Mouse (Mus musculus) hindbrain, postnatal 0 days (tissue): ENCODE measurements at regions not wholly inside any gene's neighbourhood (a gene's known extent, or its start where the extent isn't known, plus 50 kb on each side); places are given as distances from the start of the nearest gene placed in this dataset.
A peak's percentile ranks its signal among the peaks of the same experiment; 100 is the strongest.

Experiments used
- ATAC-seq: fragments of 200-750 bp; cut with Nextera tagmentation; 2 replicates; pipeline ENCODE4 v1.8.0; 2017; ENCODE audit warnings: mild to moderate bottlenecking, moderate TSS enrichment, moderate library complexity
- DNase-seq: peaks from one replicate; pipeline ENCODE4 v3.0.0-alpha.2; 2015; ENCODE audit warnings: low spot score
- H3K27ac ChIP-seq: fragments of 300-500 bp; sonication (generic); 2 replicates; pipeline ENCODE4 v1.5.1; 2014; ENCODE audit warnings: mild to moderate bottlenecking
- H3K27me3 ChIP-seq: fragments of 300-500 bp; sonication (generic); 2 replicates; pipeline ENCODE4 v1.6.1; 2014; ENCODE audit warnings: low read length, mixed read lengths; ENCODE audit not compliant: insufficient read depth
- H3K36me3 ChIP-seq: fragments of 300-500 bp; sonication (generic); 2 replicates; pipeline ENCODE4 v1.6.1; 2014; ENCODE audit warnings: low read length, mixed read lengths; ENCODE audit not compliant: insufficient read depth
- H3K4me1 ChIP-seq: fragments of 300-500 bp; sonication (generic); 2 replicates; pipeline ENCODE4 v1.6.1; 2014; ENCODE audit warnings: antibody characterized with exemption, low read length, mixed read lengths; ENCODE audit not compliant: insufficient read depth
- H3K4me2 ChIP-seq: fragments of 300-500 bp; sonication (generic); 2 replicates; pipeline ENCODE4 v1.6.1; 2014; ENCODE audit warnings: low read depth, mild to moderate bottlenecking, low read length, moderate library complexity, mixed read lengths
- H3K4me3 ChIP-seq: fragments of 300-500 bp; sonication (generic); 2 replicates; pipeline ENCODE4 v1.5.1; 2014; ENCODE audit warnings: low read length
- H3K9ac ChIP-seq: fragments of 300-500 bp; sonication (generic); replicated peaks from 2 replicates; pipeline ENCODE4 v1.6.1; 2014; ENCODE audit warnings: mild to moderate bottlenecking, low read length, moderate library complexity, mixed read lengths
- H3K9me3 ChIP-seq: fragments of 300-500 bp; sonication (generic); 2 replicates; pipeline ENCODE4 v1.6.1; 2016; ENCODE audit warnings: low read length, mixed read lengths
- CTCF ChIP-seq: IDR thresholded peaks from 2 replicates; pipeline ENCODE4 v1.5.1; 2016; ENCODE audit warnings: antibody characterized with exemption, control low read depth, low read depth
- WGBS: fragments of 180-500 bp; shearing (Covaris S2); extraction: QIAGEN DNeasy Blood & Tissue Kit; methylation state at CpG from one replicate; pipeline ENCODE4 v1.1.7; 2014; 5-methylcytosine and 5-hydroxymethylcytosine counted together

DNA sequence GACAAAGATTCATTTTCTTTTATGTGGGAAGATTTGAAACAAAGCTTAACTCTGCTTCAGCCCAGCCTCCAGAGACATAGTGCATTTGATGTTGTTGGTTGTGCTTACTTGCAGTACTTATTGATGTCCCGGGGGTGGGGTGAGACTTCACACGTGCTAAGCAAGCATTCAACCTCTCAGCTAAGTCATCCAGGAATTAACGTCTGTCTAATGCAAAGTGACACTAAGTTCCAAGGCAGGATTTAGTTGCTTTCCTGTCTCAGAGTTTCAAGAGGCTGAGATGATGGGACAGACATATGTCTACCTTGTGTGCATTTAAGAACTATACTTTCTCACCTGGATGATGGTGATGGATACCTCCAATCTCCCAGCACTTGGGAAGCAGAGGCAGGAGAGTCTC lies 189.0 kb upstream of the Erbb4 start:
- Histone ChIP-seq H3K4me1 (no peaks in the 10 kb centered on the region), H3K27me3 (no peaks in the 10 kb centered on the region), H3K9ac (no peak overlapping the region), H3K4me3 (no peak overlapping the region), H3K27ac (no peak overlapping the region), H3K36me3 (no peaks in the 10 kb centered on the region), H3K4me2 (no peak overlapping the region), H3K9me3 (no peaks in the 10 kb centered on the region)
- DNase-seq (no peak), ATAC-seq (no peak)
- TF ChIP-seq CTCF: no peak
- WGBS: 81% methylated on average over 3 of the region's 3 CpGs

DNA sequence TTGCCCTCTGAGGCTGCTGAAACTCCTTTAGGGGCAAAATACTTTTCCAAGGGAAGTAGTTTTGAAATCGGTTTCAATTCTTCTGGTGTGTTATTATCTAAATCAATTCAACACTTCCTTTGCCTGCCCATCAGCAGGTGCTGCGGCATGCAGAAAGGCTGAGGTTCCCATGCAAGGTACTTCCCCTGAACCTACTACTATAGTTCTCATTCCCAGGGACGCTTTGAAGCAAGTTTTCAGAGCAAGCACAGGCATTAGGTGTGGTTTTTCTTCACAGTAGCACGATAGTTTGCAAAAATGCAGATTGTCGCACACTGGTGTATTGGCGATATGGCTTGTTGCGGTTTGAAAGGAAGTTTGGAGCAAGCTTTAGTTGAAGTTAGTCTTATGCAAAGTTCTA lies 183.5 kb upstream of the Erbb4 start:
- H3K36me3 ChIP-seq: no peaks in the 10 kb centered on the region
- ATAC-seq (no peak), DNase-seq (no peak)
- H3K9ac ChIP-seq: no peak overlapping the region
- H3K27me3 ChIP-seq: no peaks in the 10 kb centered on the region
- no peak overlapping the region for H3K27ac ChIP-seq
- H3K4me3 ChIP-seq: no peak overlapping the region
- no peaks in the 10 kb centered on the region for H3K9me3 ChIP-seq
- TF ChIP-seq CTCF: no peak
- no peaks in the 10 kb centered on the region for H3K4me1 ChIP-seq
- H3K4me2 ChIP-seq: no peak overlapping the region
- 89% methylated on average over 7 of the region's 7 CpGs for WGBS

DNA sequence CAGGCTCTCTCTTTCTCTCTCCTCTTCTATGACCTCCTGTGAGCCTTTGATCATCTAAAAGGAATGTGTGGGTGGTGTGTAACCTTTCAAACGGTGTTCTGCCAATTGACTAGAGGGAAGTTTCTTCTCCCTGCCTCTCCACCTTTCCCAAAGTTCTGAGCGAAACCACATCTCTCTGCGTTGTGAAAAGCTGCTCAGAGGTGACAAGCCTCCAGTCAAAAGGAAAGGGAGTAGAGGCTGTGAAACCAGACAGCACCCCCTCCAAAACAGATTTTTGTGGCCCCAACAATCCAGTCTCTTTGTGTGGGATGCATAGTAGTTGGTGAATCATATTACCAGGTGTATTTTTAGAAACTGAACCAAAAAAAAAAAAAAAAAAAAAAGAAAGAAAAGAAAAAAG lies 178.5 kb upstream of the Erbb4 start:
- TF ChIP-seq CTCF: no peak
- H3K36me3 ChIP-seq: no peaks in the 10 kb centered on the region
- no peaks in the 10 kb centered on the region for H3K9me3 ChIP-seq
- no peak overlapping the region for H3K4me3 ChIP-seq
- H3K27ac ChIP-seq: no peak overlapping the region
- H3K4me2 ChIP-seq: no peak overlapping the region
- H3K4me1 ChIP-seq: no peaks in the 10 kb centered on the region
- DNase-seq (no peak), ATAC-seq (no peak)
- H3K9ac ChIP-seq: no peak overlapping the region
- no peaks in the 10 kb centered on the region for H3K27me3 ChIP-seq
- 54% methylated on average over 3 of the region's 3 CpGs for WGBS

DNA sequence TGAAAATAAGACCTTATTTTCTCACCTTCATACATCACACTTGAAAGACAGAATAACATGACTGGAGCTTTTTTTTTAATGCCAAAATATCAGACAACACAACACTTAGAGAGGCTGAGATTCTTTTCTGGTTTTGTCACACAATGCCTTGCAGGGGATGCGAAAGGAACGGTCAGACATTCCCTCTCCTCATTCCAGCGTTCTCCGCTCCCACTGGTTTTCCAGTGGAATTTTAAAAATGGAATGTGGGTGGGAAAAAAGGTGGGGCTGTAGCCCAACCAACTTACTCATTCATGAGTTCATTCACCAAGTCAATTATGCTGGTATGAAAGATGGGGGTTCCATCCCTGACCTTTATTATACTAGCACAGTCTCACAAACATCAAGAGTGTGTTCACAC lies 169.6 kb upstream of the Erbb4 start:
- no peak overlapping the region for H3K9ac ChIP-seq
- WGBS: 78% methylated on average over 4 of the region's 4 CpGs
- no peak overlapping the region for H3K4me2 ChIP-seq
- DNase-seq (no peak), ATAC-seq (no peak)
- no peak overlapping the region for H3K27ac ChIP-seq
- H3K36me3 ChIP-seq: no peaks in the 10 kb centered on the region
- no peak for TF ChIP-seq CTCF
- no peaks in the 10 kb centered on the region for H3K9me3 ChIP-seq
- H3K4me3 ChIP-seq: no peak overlapping the region
- no peaks in the 10 kb centered on the region for H3K4me1 ChIP-seq
- H3K27me3 ChIP-seq: no peaks in the 10 kb centered on the region

DNA sequence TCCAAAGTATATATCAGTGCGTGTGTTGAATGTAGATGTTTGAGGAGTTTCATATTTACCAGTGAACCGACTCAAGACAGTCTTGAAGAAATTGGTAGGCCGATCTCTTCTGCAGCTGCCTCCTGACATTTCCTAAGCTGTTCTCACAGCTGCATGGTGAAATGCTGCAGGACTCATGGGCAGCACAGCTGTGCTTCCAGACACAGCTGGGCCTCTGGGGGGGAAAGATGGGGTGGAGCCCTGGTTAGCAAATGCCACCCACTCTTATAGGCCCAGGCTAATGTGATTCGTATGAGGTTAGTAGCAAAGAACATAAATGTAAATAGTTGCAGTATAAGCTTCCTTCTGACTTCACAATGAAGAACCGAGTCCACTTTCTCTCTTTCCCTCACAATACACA lies 139.8 kb upstream of the Erbb4 start:
- no peak overlapping the region for H3K4me2 ChIP-seq
- no peak overlapping the region for H3K9ac ChIP-seq
- H3K4me3 ChIP-seq: no peak overlapping the region
- DNase-seq (no peak), ATAC-seq (no peak)
- no peak for TF ChIP-seq CTCF
- no peaks in the 10 kb centered on the region for H3K4me1 ChIP-seq
- no peak overlapping the region for H3K27ac ChIP-seq
- 84% methylated on average over 5 of the region's 5 CpGs for WGBS
- no peaks in the 10 kb centered on the region for H3K27me3 ChIP-seq
- no peaks in the 10 kb centered on the region for H3K9me3 ChIP-seq
- no peaks in the 10 kb centered on the region for H3K36me3 ChIP-seq

DNA sequence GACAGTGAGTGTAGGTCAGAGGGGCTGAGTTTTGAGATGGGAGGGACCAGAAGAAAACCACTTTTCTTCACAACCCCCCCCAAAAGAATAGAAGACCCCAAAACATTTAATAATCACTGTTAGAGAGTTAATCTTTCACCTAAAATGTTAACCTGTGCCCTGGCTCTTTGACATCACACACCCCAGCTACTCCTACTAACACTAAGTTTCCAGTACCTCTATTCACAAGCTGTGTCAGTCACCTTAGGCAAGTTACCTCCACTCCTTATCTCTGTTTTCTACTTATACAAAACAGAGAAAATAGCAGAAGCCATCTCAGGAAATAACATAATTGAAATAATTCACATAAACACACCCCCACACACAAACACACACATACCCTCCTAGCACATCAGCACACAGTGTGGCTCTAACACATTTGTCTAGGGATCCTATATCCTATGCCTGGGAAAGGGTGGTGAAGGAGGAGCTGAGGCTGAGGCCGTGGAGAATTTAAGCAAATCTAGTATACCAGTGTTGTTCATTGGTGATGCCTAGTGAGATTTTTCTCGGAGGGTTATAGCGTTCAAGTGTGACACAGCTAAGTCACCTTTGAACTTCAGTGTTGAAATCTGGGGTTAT lies 134.5 kb upstream of the Erbb4 start:
- peak overlapping the region; percentile 23; the same call in 1 of the 2 replicates for H3K27ac ChIP-seq
- H3K4me1 ChIP-seq: no peaks in the 10 kb centered on the region
- peak; percentile 47; the same call in 1 of the 2 replicates for ATAC-seq
- H3K4me2 ChIP-seq: peak overlapping the region; percentile 67
- no peak for DNase-seq
- peak overlapping the region; percentile 39; the same call in 1 of the 2 replicates for H3K9ac ChIP-seq
- no peaks in the 10 kb centered on the region for H3K27me3 ChIP-seq
- no peak for TF ChIP-seq CTCF
- peak overlapping the region; percentile 36 for H3K4me3 ChIP-seq
- H3K9me3 ChIP-seq: no peaks in the 10 kb centered on the region
- 88% methylated on average over 3 of the region's 3 CpGs for WGBS
- no peaks in the 10 kb centered on the region for H3K36me3 ChIP-seq

DNA sequence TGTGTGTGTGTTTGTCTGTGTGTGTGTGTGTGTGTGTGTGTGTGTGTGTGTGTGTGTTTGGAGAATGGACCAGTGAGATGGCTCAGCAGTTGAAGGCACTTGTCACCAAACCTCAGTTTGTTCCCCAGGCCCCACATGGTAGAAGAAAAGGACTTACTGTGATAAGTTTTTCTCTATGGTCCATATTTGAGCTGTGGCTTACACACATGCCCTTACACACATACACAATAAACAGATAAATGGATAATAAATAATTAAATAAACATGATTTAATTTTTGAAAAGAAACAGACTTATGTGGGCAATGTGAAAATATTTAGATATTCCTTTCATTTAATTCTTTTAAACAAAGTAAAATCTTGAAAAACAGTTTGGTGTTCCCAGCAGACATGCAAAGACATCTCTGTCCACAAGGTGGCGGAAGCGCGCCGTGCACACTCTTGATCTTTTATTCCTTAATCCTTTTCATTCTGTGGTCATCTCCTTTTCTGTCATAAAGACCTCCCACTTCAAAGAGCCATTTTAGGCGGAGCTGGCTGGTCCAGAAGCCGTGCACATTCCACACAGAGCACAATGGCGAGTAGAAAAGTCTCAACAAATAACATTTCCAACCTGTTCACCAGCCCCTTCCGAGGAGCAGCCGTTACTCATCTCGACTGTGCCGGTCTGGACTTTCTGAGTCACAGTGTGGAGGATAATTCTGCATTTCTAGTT lies 133.8 kb upstream of the Erbb4 start:
- peak overlapping the region; percentile 23; the same call in 1 of the 2 replicates for H3K27ac ChIP-seq
- no peaks in the 10 kb centered on the region for H3K36me3 ChIP-seq
- peak overlapping the region; percentile 36 for H3K4me3 ChIP-seq
- no peaks in the 10 kb centered on the region for H3K4me1 ChIP-seq
- DNase-seq: peak; percentile 83
- TF ChIP-seq CTCF: peak; percentile 96
- peak overlapping the region; percentile 39; the same call in 1 of the 2 replicates for H3K9ac ChIP-seq
- ATAC-seq: peak; percentile 94
- no peaks in the 10 kb centered on the region for H3K27me3 ChIP-seq
- H3K9me3 ChIP-seq: no peaks in the 10 kb centered on the region
- 10% methylated on average over 11 of the region's 11 CpGs for WGBS
- H3K4me2 ChIP-seq: peak overlapping the region; percentile 67
